Mouse (Mus musculus) intestine, embryonic 16.5 days (tissue): ENCODE data around the gene Wdfy3. TPM values are rescaled to one million over a fixed set of nuclear protein-coding genes. Genes with fewer than 3 reads are reported as not detected.
A peak's percentile ranks its signal among the peaks of the same experiment; 100 is the strongest.

Experiments used
- ATAC-seq: fragments of 200-750 bp; cut with Nextera tagmentation; 2 replicates; pipeline ENCODE4 v1.8.0; 2017; ENCODE audit warnings: moderate TSS enrichment, moderate library complexity
- H3K27ac ChIP-seq: fragments of 300-500 bp; sonication (generic); 2 replicates; pipeline ENCODE4 v1.5.1; 2014; ENCODE audit warnings: mild to moderate bottlenecking, low read length
- H3K27me3 ChIP-seq: fragments of 300-500 bp; sonication (generic); replicated peaks from 2 replicates; pipeline ENCODE4 v1.6.1; 2014; ENCODE audit warnings: low read length, control low read depth, mixed read lengths; ENCODE audit not compliant: control insufficient read depth, insufficient read depth
- H3K36me3 ChIP-seq: fragments of 300-500 bp; sonication (generic); 2 replicates; pipeline ENCODE4 v1.6.1; 2014; ENCODE audit warnings: low read length, control low read depth; ENCODE audit not compliant: control insufficient read depth, insufficient read depth
- H3K4me1 ChIP-seq: fragments of 300-500 bp; sonication (generic); 2 replicates; pipeline ENCODE4 v1.6.1; 2014; ENCODE audit warnings: low read length, control low read depth, mixed read lengths; ENCODE audit not compliant: control insufficient read depth, insufficient read depth
- H3K4me2 ChIP-seq: fragments of 300-500 bp; sonication (generic); 2 replicates; pipeline ENCODE4 v1.6.1; 2014; ENCODE audit warnings: low read depth, low read length, control low read depth
- H3K4me3 ChIP-seq: fragments of 300-500 bp; sonication (generic); 2 replicates; pipeline ENCODE4 v1.5.1; 2014; ENCODE audit warnings: mild to moderate bottlenecking, low read length
- H3K9ac ChIP-seq: fragments of 300-500 bp; sonication (generic); 2 replicates; pipeline ENCODE4 v1.6.1; 2014; ENCODE audit warnings: low read depth, low read length
- H3K9me3 ChIP-seq: fragments of 300-500 bp; sonication (generic); 2 replicates; pipeline ENCODE4 v1.6.1; 2016; ENCODE audit warnings: low read length, control low read depth; ENCODE audit not compliant: control insufficient read depth
- WGBS: fragments of 180-500 bp; shearing (Covaris S2); extraction: QIAGEN DNeasy Blood & Tissue Kit; methylation state at CpG from one replicate; pipeline ENCODE4 v1.1.7; 2014; 5-methylcytosine and 5-hydroxymethylcytosine counted together
- polyA plus RNA-seq: library from polyadenylated mRNA; unstranded; fragments of >200 nt; fragmentation: Nextera tagmentation; extraction: Ambion mirVana; gene quantifications from 2 replicates; pipeline ENCODE4 v1.2.1, GENCODE M21; 2015

Wdfy3 gene
- polyA plus RNA-seq, 1 experiment from 2014 or later: 7.5 TPM

DNA sequence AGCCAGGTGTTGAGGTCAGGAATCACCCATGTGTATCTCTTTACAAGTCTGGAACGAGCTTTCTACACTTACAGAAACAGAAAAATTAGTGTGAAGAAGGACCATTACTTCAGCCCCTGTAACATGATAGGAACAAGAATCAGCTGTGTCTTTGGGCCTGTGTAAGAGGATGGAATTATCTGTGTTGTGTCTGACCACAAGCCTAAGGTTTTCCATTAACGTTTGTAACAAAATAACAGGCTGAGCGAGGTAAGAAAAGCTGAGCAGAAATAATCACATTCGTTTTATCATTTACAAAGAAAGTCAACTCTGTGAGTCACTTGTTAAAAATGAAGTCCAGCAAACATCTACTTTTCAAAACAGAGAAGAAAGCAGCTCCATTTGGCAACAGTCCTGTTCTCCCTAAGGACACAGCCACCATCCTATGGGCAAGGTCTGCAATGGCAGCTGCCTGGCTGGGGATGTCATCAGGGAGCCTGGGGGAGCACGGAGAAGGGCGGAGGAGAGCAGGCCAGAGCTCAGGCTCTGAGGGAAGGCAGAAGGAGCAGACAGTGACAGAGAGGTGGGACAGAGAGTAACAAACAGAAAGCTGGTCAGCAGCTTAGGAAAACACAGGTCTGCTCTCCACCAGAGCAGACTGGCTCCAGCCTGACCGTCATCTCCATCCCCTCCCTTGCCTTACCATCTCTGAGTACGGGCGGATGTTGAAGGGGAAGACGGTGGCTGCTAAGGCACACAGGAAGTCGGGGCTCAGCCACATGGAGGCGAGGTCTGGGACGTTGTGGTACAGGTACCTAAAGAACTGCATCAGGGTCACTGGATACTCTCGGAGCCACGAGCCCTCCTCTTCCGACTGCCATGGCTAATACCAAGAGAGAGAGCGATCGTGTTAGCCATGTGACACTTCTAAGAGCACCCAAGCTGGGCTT lies 173.7 kb downstream of the Wdfy3 start:
- peaks cover 12% of the 10 kb centered on the region for H3K36me3 ChIP-seq
- no peak overlapping the region for H3K4me3 ChIP-seq
- H3K4me1 ChIP-seq: no peaks in the 10 kb centered on the region
- no peak overlapping the region for H3K9ac ChIP-seq
- no peak for ATAC-seq
- no peak overlapping the region for H3K27ac ChIP-seq
- WGBS: 90% methylated on average over 18 of the region's 18 CpGs
- H3K9me3 ChIP-seq: no peaks in the 10 kb centered on the region
- no peaks in the 10 kb centered on the region for H3K27me3 ChIP-seq
- H3K4me2 ChIP-seq: no peak overlapping the region

- ATAC-seq: peak; percentile 72
- 72% methylated on average over 11 of the region's 11 CpGs for WGBS
- no peaks in the 10 kb centered on the region for H3K27me3 ChIP-seq
- H3K36me3 ChIP-seq: peaks cover 9% of the 10 kb centered on the region
- H3K4me1 ChIP-seq: no peaks in the 10 kb centered on the region
- H3K4me2 ChIP-seq: no peak overlapping the region
- no peak overlapping the region for H3K27ac ChIP-seq
- H3K9me3 ChIP-seq: no peaks in the 10 kb centered on the region
- no peak overlapping the region for H3K9ac ChIP-seq
- H3K4me3 ChIP-seq: no peak overlapping the region
Observed at GRCm38 (mm10) chr5:101895119-101895518, 174.6 kb downstream of the Wdfy3 start.

GRCm38 (mm10) chr5:101893820-101894515 lies 175.8 kb downstream of the Wdfy3 start:
- Histone ChIP-seq H3K27ac (no peak overlapping the region), H3K4me1 (no peaks in the 10 kb centered on the region), H3K4me2 (no peak overlapping the region), H3K4me3 (no peak overlapping the region), H3K9me3 (no peaks in the 10 kb centered on the region), H3K36me3 (peaks cover 11% of the 10 kb centered on the region), H3K9ac (no peak overlapping the region), H3K27me3 (no peaks in the 10 kb centered on the region)
- ATAC-seq: no peak
- 67% methylated on average over 13 of the region's 13 CpGs for WGBS

GRCm38 (mm10) chr5:101891694-101892416 lies 177.9 kb downstream of the Wdfy3 start:
- H3K27ac ChIP-seq: no peak overlapping the region
- no peak for ATAC-seq
- H3K4me3 ChIP-seq: no peak overlapping the region
- H3K36me3 ChIP-seq: peaks cover 14% of the 10 kb centered on the region
- H3K9me3 ChIP-seq: no peaks in the 10 kb centered on the region
- H3K9ac ChIP-seq: no peak overlapping the region
- no peaks in the 10 kb centered on the region for H3K27me3 ChIP-seq
- H3K4me1 ChIP-seq: no peaks in the 10 kb centered on the region
- 91% methylated on average over 6 of the region's 6 CpGs for WGBS
- H3K4me2 ChIP-seq: no peak overlapping the region

DNA sequence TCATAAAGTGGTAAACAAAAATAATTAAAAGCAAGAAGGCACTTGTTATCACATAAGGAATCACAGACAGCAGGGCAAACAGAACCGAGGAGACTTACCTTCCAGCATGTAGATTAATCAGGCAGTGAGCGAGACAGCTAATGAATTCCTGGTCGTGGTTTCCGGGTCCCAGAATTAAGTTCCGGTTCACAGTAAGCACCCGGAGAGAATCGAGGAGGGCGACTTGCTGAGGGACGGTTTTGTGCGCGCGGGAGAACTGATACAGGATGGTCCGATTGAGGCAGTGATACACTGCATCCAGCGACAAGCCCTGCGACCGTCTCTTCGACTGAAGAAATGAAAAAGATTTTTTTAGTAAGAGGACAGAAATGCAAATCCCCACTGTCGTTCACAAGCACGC lies 181.7 kb downstream of the Wdfy3 start:
- no peak overlapping the region for H3K4me2 ChIP-seq
- WGBS: 95% methylated on average over 19 of the region's 19 CpGs
- no peaks in the 10 kb centered on the region for H3K4me1 ChIP-seq
- H3K27ac ChIP-seq: no peak overlapping the region
- no peak for ATAC-seq
- no peaks in the 10 kb centered on the region for H3K9me3 ChIP-seq
- no peaks in the 10 kb centered on the region for H3K27me3 ChIP-seq
- no peak overlapping the region for H3K4me3 ChIP-seq
- peaks cover 16% of the 10 kb centered on the region for H3K36me3 ChIP-seq
- no peak overlapping the region for H3K9ac ChIP-seq

- WGBS: 88% methylated on average over 12 of the region's 12 CpGs
Observed at GRCm38 (mm10) chr5:101885039-101885438, 184.7 kb downstream of the Wdfy3 start.

DNA sequence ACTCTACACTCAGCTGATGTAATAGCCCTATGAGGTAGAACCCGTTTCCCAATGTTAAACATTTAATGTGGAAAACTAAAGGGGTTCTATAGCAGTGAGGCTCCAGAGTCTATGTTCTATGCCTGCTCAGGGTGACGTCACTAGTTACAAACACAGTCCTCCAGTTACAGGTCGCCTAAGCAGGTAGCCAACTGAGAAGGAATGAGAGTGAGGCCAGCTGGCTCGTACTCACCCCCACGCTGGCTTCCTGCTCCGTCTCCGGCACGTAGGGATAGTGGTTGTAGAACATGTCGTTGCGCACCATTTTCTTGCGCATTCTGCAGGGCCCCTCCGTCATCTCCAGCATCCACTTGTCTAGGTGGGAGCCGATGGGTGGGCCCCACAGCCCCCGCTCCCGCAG lies 187.5 kb downstream of the Wdfy3 start:
- Histone ChIP-seq H3K36me3 (peaks cover 22% of the 10 kb centered on the region), H3K27ac (no peak overlapping the region)

More at GRCm38 (mm10) chr5:101885039-101885438, 184.7 kb downstream of the Wdfy3 start:
- Histone ChIP-seq H3K27me3 (no peaks in the 10 kb centered on the region), H3K4me1 (no peaks in the 10 kb centered on the region), H3K4me2 (no peak overlapping the region), H3K9me3 (no peaks in the 10 kb centered on the region), H3K27ac (no peak overlapping the region), H3K4me3 (no peak overlapping the region), H3K9ac (no peak overlapping the region), H3K36me3 (peaks cover 22% of the 10 kb centered on the region)
- ATAC-seq: no peak

DNA sequence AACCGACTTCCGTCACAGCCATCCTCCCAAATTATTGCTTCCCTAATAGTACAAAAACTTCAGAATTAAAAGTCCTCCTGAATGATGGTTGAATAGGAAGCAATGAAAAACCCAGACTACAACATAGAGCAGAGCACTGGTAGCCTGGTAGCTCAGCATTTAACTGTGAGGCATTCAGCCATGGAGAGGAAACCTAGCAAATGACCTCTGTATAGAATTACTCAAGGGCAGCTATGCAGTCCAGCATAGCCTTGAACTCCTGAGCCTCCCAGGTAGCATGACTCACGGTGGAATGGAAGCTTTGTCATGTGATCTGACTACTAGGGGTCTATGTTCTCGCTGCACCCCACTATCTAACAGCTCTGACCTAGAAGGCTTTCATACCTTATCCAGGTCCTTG lies 189.8 kb downstream of the Wdfy3 start:
- no peak overlapping the region for H3K9ac ChIP-seq
- no peaks in the 10 kb centered on the region for H3K27me3 ChIP-seq
- peaks cover 26% of the 10 kb centered on the region for H3K36me3 ChIP-seq
- H3K4me2 ChIP-seq: no peak overlapping the region
- ATAC-seq: no peak
- H3K4me3 ChIP-seq: no peak overlapping the region
- H3K27ac ChIP-seq: no peak overlapping the region
- WGBS: 86% methylated on average over 4 of the region's 4 CpGs
- H3K9me3 ChIP-seq: no peaks in the 10 kb centered on the region
- H3K4me1 ChIP-seq: no peaks in the 10 kb centered on the region

More for the DNA sequence above, 187.5 kb downstream of the Wdfy3 start:
- Histone ChIP-seq H3K9me3 (no peaks in the 10 kb centered on the region), H3K4me1 (no peaks in the 10 kb centered on the region), H3K4me2 (no peak overlapping the region), H3K4me3 (no peak overlapping the region), H3K9ac (no peak overlapping the region), H3K27me3 (no peaks in the 10 kb centered on the region)
- 87% methylated on average over 15 of the region's 15 CpGs for WGBS
- ATAC-seq: no peak

DNA sequence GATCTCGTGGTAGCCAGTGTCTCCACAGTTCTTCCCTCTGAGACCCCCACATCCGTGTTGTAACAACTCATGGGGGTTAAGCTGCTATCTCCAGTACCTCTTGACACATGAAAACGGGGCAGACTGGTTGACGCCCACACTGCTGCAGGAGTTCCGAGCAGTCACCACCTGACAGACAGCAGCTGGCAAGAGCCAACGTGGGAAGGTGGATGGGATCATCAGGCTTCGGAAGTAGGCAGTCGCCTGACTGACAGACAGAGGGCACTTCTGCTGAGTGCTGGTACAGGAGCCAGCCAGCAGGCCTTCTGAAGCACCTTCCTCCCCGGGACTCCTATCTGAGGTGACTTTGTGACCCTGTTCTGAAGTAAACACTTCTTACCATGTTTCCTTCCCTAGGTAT lies 191.3 kb downstream of the Wdfy3 start:
- WGBS: 61% methylated on average over 9 of the region's 9 CpGs
- Histone ChIP-seq H3K9ac (no peak overlapping the region), H3K36me3 (peaks cover 21% of the 10 kb centered on the region), H3K4me2 (no peak overlapping the region), H3K27ac (no peak overlapping the region), H3K9me3 (no peaks in the 10 kb centered on the region), H3K27me3 (no peaks in the 10 kb centered on the region), H3K4me1 (no peaks in the 10 kb centered on the region), H3K4me3 (no peak overlapping the region)
- ATAC-seq: no peak
